ENCODE assay signal across 19 mouse cellular contexts in genomic region chr13:100568359-100568758, GRCm38 (mm10). TPM values are rescaled to one million over a fixed set of nuclear protein-coding genes. Genes with fewer than 3 reads are reported as not detected.
DNase-seq lines count a peak whose midpoint lies in the region; ATAC-seq lines count a peak whose summit lies in the region.
"Had no signal": no experiment of that assay in that cellular context is flagged by ENCODE, and none has a peak within 500 bp of the region (broad histone marks: within the 10 kb centered on the region; RNA-seq: fewer than 3 reads in every experiment).

No protein-coding gene starts in this region.

- H3K9me3 ChIP-seq in liver, embryonic 12.5 days (replicated peaks): no peaks in the 10 kb centered on the region
- H3K9me3 ChIP-seq in liver, embryonic 11.5 days (ENCODE audit: control insufficient read depth, low read length): no peaks in the 10 kb centered on the region
- H3K9me3 ChIP-seq: embryonic facial prominence, embryonic 10.5 days; embryonic facial prominence, embryonic 12.5 days; forebrain, embryonic 13.5 days; forebrain, embryonic 15.5 days had no signal

- no peak overlapping the region for H3K4me2 ChIP-seq in liver, embryonic 12.5 days
- H3K4me2 ChIP-seq in liver, embryonic 11.5 days: no peak overlapping the region
- H3K4me2 ChIP-seq: embryonic facial prominence, embryonic 12.5 days; forebrain, embryonic 13.5 days; forebrain, embryonic 15.5 days had no signal

- H3K4me3 ChIP-seq in liver, embryonic 12.5 days: no peak overlapping the region
- no peak overlapping the region for H3K4me3 ChIP-seq in liver, embryonic 11.5 days (ENCODE audit: low read depth, low read length)
- H3K4me3 ChIP-seq: embryonic facial prominence, embryonic 10.5 days; embryonic facial prominence, embryonic 12.5 days; forebrain, embryonic 13.5 days; forebrain, embryonic 15.5 days had no signal

- H3K4me1 ChIP-seq in liver, embryonic 12.5 days: no peaks in the 10 kb centered on the region
- no peaks in the 10 kb centered on the region for H3K4me1 ChIP-seq in liver, embryonic 11.5 days (replicated peaks; ENCODE audit: control insufficient read depth, insufficient read depth, low read length)
- H3K4me1 ChIP-seq: embryonic facial prominence, embryonic 10.5 days; embryonic facial prominence, embryonic 12.5 days; forebrain, embryonic 13.5 days; forebrain, embryonic 15.5 days had no signal

- ATAC-seq in liver, embryonic 12.5 days: 0 out of 2 replicates have a peak, but pooled peaks have one; percentile 15
- no peak for ATAC-seq in liver, embryonic 11.5 days (replicated peaks; ENCODE audit: low FRiP score)
- ATAC-seq: forebrain, embryonic 13.5 days; forebrain, embryonic 15.5 days; forebrain, postnatal 0 days had no signal

- WGBS in liver, embryonic 12.5 days (ENCODE audit: insufficient replicate concordance): 85% methylated on average over 1 of the region's 1 CpGs
- WGBS in liver, embryonic 11.5 days: 97% methylated on average over 1 of the region's 1 CpGs

- DNase-seq in liver, embryonic 11.5 days (ENCODE audit: low spot score): no peak
- DNase-seq in ZHBTc4 (ENCODE audit: low read depth, low spot score): peak; percentile 54
- no peak for DNase-seq in kidney, adult 8-10 months
- DNase-seq in adrenal gland, adult 8-10 months: no peak
- DNase-seq: adrenal gland, adult 2 months; adrenal gland, postnatal 14 days; adrenal gland, postnatal 36 days; cerebellum, adult 11-12 months; cerebellum, adult 2 months; cerebellum, adult 9-10 months; cerebellum, postnatal 10 days; cerebellum, postnatal 25 days; forebrain, postnatal 0 days had no signal

- no peaks in the 10 kb centered on the region for H3K36me3 ChIP-seq in liver, embryonic 12.5 days
- H3K36me3 ChIP-seq in liver, embryonic 11.5 days (ENCODE audit: control insufficient read depth, insufficient read depth, low read length): no peaks in the 10 kb centered on the region
- H3K36me3 ChIP-seq: embryonic facial prominence, embryonic 10.5 days; embryonic facial prominence, embryonic 12.5 days; forebrain, embryonic 15.5 days had no signal

- H3K9ac ChIP-seq in liver, embryonic 12.5 days: no peak overlapping the region
- H3K9ac ChIP-seq in liver, embryonic 11.5 days (ENCODE audit: low read depth, low read length): no peak overlapping the region
- H3K9ac ChIP-seq: embryonic facial prominence, embryonic 12.5 days; forebrain, embryonic 13.5 days; forebrain, embryonic 15.5 days; forebrain, postnatal 0 days had no signal

- H3K27ac ChIP-seq in liver, embryonic 12.5 days: no peak overlapping the region
- no peak overlapping the region for H3K27ac ChIP-seq in liver, embryonic 11.5 days (ENCODE audit: low read depth, low read length)
- H3K27ac ChIP-seq: embryonic facial prominence, embryonic 10.5 days; embryonic facial prominence, embryonic 12.5 days; forebrain, embryonic 13.5 days; forebrain, embryonic 15.5 days had no signal

- H3K27me3 ChIP-seq in liver, embryonic 12.5 days (replicated peaks): no peaks in the 10 kb centered on the region
- no peaks in the 10 kb centered on the region for H3K27me3 ChIP-seq in liver, embryonic 11.5 days (replicated peaks; ENCODE audit: control insufficient read depth, insufficient read depth, low read length)
- H3K27me3 ChIP-seq: embryonic facial prominence, embryonic 12.5 days; forebrain, embryonic 13.5 days; forebrain, embryonic 15.5 days had no signal

RNA-seq across cellular contexts. Expression of gene Ocln, which starts 15.8 kb away (rescaled TPM):
- 6.7 and 6.9 TPM in 2 replicates for polyA plus RNA-seq in liver, embryonic 12.5 days (2016; fragmentation: Nextera tagmentation; extraction: Ambion mirVana)
- polyA plus RNA-seq in liver, embryonic 11.5 days (2014; fragmentation: Nextera tagmentation; extraction: Ambion mirVana): 8.5 and 9.4 TPM in 2 replicates
- total RNA-seq in adrenal gland, adult 8-10 months (2022): 10 to 100 TPM in 2 of 4 experiments, 1 to 10 TPM in 2; 6.6 to 28.6 (median 16.7) TPM

RNA-seq across cellular contexts. Expression of gene Marveld2, which starts 48.4 kb away (rescaled TPM):
- 6.2 and 7.1 TPM in 2 replicates for polyA plus RNA-seq in liver, embryonic 12.5 days (2016; fragmentation: Nextera tagmentation; extraction: Ambion mirVana)
- polyA plus RNA-seq in liver, embryonic 11.5 days (2014; fragmentation: Nextera tagmentation; extraction: Ambion mirVana): 9.1 and 9.5 TPM in 2 replicates
- 1 to 10 TPM in 1 of 4 experiments, under 1 TPM in 3; 0.61 to 1.4 (median 0.83) TPM for total RNA-seq in adrenal gland, adult 8-10 months (2022)
- total RNA-seq: MEL had no signal
